Mouse (Mus musculus) myocyte (in vitro differentiated cells): Measurements from ENCODE around the gene Shroom3.

ENCODE experiments used
- CEBPB ChIP-seq: IDR thresholded peaks from 2 replicates; pipeline ENCODE4 v1.6.1; 2011; ENCODE audit warnings: mild to moderate bottlenecking, moderate library complexity; ENCODE audit not compliant: poor library complexity, insufficient read depth, severe bottlenecking
- MYOD1 ChIP-seq, 3 experiments: IDR thresholded peaks; one replicate each; pipeline ENCODE4 v1.6.1; 2011; ENCODE audit warnings: control low read depth in 2 of 3, low read depth in 2 of 3, mild to moderate bottlenecking in 2 of 3, moderate library complexity in 1 of 3; ENCODE audit not compliant: insufficient read length in 2 of 3, control insufficient read depth in 1 of 3

GRCm38 (mm10) chr5:92843850-92844785 is 160.9 kb downstream of the Shroom3 start:
- TF ChIP-seq CEBPB (no peak), MYOD1 (IDR thresholded peaks at IDR 0.05; ENCODE audit: control insufficient read depth in 1 of 3, insufficient read length in 2 of 3, low read depth in 2 of 3) (no peak)
